Mouse (Mus musculus): ENCODE data around the gene Mfsd12. TPM values are rescaled to one million over a fixed set of nuclear protein-coding genes. Genes with fewer than 3 reads are reported as not detected.

The Mfsd12 gene
- total and polyA plus RNA-seq, 3 experiments = 22.5 to 29.0 TPM; not detected in 1

DNA sequence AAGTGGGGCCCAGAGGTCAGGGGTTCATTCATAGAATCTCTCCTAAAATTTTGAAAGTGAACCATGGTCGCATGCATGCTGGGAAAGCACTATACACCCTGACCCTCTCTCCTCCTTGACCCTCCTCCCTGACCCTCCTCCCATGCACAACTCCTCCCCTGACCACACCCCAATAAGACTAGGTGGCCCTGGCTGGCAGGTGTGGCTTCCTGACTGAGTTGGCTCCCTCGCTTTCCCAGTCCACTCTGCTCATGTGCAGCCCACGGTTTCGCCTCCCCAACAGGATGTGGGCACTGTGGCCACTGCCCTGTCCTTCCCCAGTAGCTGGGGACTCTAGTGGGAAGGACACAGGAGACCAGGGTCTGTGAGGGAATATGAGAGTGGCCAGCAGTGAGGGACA is 53.1 kb downstream of the Mfsd12 start:
- peaks cover 3 to 24% of the 10 kb centered on the region in 2 experiments; a peak in 3 of 4 replicates for H3K4me1 ChIP-seq (ENCODE audit: control insufficient read depth in 1 of 2, insufficient read depth in 2 of 2, low read length in 2 of 2)
- H3K9ac ChIP-seq (ENCODE audit: control insufficient read depth, low read depth, low read length, poor library complexity, severe bottlenecking) = no peak overlapping the region
- no peaks in the 10 kb centered on the region for H3K79me2 ChIP-seq (ENCODE audit: control insufficient read depth, insufficient read depth, low read length, poor library complexity)
- no peaks in the 10 kb centered on the region for H3K27me3 ChIP-seq (ENCODE audit: control insufficient read depth in 1 of 2, insufficient read depth in 2 of 2, low read length in 2 of 2)
- H3K36me3 ChIP-seq (ENCODE audit: control insufficient read depth in 1 of 2, insufficient read depth in 2 of 2, low read length in 2 of 2) = peaks cover 0 to 12% of the 10 kb centered on the region in 2 experiments; a peak in 2 of 4 replicates
- TF ChIP-seq POLR2AphosphoS2 (IDR thresholded peaks at IDR 0.05; ENCODE audit: low read length) = no peak
- no peaks in the 10 kb centered on the region for H3K9me3 ChIP-seq (replicated peaks; ENCODE audit: insufficient read depth, low read length)
- DNase-seq (ENCODE audit: low read depth, low spot score) = no peak
- H3K27ac ChIP-seq (ENCODE audit: control insufficient read depth, low read depth, low read length) = no peak overlapping the region
- no peak overlapping the region for H3K4me3 ChIP-seq (ENCODE audit: control insufficient read depth in 1 of 2, insufficient read depth in 1 of 2, low read depth in 2 of 2, low read length in 2 of 2)

GRCm38 (mm10) chr10:81410981-81411380 is 53.7 kb downstream of the Mfsd12 start:
- no peak overlapping the region for H3K27ac ChIP-seq (ENCODE audit: control insufficient read depth, low read depth, low read length)
- H3K4me3 ChIP-seq (ENCODE audit: control insufficient read depth in 1 of 2, insufficient read depth in 1 of 2, low read depth in 2 of 2, low read length in 2 of 2) = no peak overlapping the region
- peaks cover 0 to 12% of the 10 kb centered on the region in 2 experiments; a peak in 2 of 4 replicates for H3K36me3 ChIP-seq (ENCODE audit: control insufficient read depth in 1 of 2, insufficient read depth in 2 of 2, low read length in 2 of 2)

GRCm38 (mm10) chr10:81411471-81412400 is 54.4 kb downstream of the Mfsd12 start:
- no peak for TF ChIP-seq E2F4 (IDR thresholded peaks at IDR 0.05; ENCODE audit: borderline replicate concordance, low read depth, low read length)
- no peak for TF ChIP-seq USF1 (IDR thresholded peaks at IDR 0.05; ENCODE audit: low read depth, low read length)
- TF ChIP-seq POLR2A (IDR thresholded peaks at IDR 0.05; ENCODE audit: control insufficient read depth in 1 of 2, insufficient read depth in 1 of 2, low read depth in 1 of 2, low read length in 2 of 2, poor library complexity in 1 of 2) = no peak
- no peaks in the 10 kb centered on the region for H3K9me3 ChIP-seq (replicated peaks; ENCODE audit: insufficient read depth, low read length)
- no peak overlapping the region for H3K27ac ChIP-seq (ENCODE audit: control insufficient read depth, low read depth, low read length)
- no peaks in the 10 kb centered on the region for H3K27me3 ChIP-seq (ENCODE audit: control insufficient read depth in 1 of 2, insufficient read depth in 2 of 2, low read length in 2 of 2)
- H3K4me1 ChIP-seq (ENCODE audit: control insufficient read depth in 1 of 2, insufficient read depth in 2 of 2, low read length in 2 of 2) = peaks cover 3 to 20% of the 10 kb centered on the region in 2 experiments; a peak in 3 of 4 replicates
- DNase-seq (ENCODE audit: low read depth, low spot score) = no peak
- H3K9ac ChIP-seq (ENCODE audit: control insufficient read depth, low read depth, low read length, poor library complexity, severe bottlenecking) = no peak overlapping the region
- no peaks in the 10 kb centered on the region for H3K79me2 ChIP-seq (ENCODE audit: control insufficient read depth, insufficient read depth, low read length, poor library complexity)
- no peak overlapping the region for H3K4me3 ChIP-seq (ENCODE audit: control insufficient read depth in 1 of 2, insufficient read depth in 1 of 2, low read depth in 2 of 2, low read length in 2 of 2)
- H3K36me3 ChIP-seq (ENCODE audit: control insufficient read depth in 1 of 2, insufficient read depth in 2 of 2, low read length in 2 of 2) = peaks cover 0 to 12% of the 10 kb centered on the region in 2 experiments; a peak in 2 of 4 replicates

More at GRCm38 (mm10) chr10:81410981-81411380, 53.7 kb downstream of the Mfsd12 start:
- peaks cover 3 to 20% of the 10 kb centered on the region in 2 experiments; a peak in 3 of 4 replicates for H3K4me1 ChIP-seq (ENCODE audit: control insufficient read depth in 1 of 2, insufficient read depth in 2 of 2, low read length in 2 of 2)
- H3K79me2 ChIP-seq (ENCODE audit: control insufficient read depth, insufficient read depth, low read length, poor library complexity) = no peaks in the 10 kb centered on the region
- no peaks in the 10 kb centered on the region for H3K27me3 ChIP-seq (ENCODE audit: control insufficient read depth in 1 of 2, insufficient read depth in 2 of 2, low read length in 2 of 2)
- no peak overlapping the region for H3K9ac ChIP-seq (ENCODE audit: control insufficient read depth, low read depth, low read length, poor library complexity, severe bottlenecking)
- no peak for TF ChIP-seq NRF1 (IDR thresholded peaks at IDR 0.05; ENCODE audit: insufficient read depth, low read depth, low read length, poor library complexity, severe bottlenecking)
- no peak for TF ChIP-seq JUND (IDR thresholded peaks at IDR 0.05; ENCODE audit: low read depth, low read length)
- TF ChIP-seq RAD21 (IDR thresholded peaks at IDR 0.05; ENCODE audit: low read depth, low read length) = no peak
- no peak for TF ChIP-seq POLR2AphosphoS5 (IDR thresholded peaks at IDR 0.05; ENCODE audit: borderline replicate concordance, low read depth, low read length)
- no peak for TF ChIP-seq TBP (IDR thresholded peaks at IDR 0.05; ENCODE audit: low read depth, low read length)
- no peak for TF ChIP-seq BHLHE40 (IDR thresholded peaks at IDR 0.05; ENCODE audit: borderline replicate concordance, low read depth, low read length)
- TF ChIP-seq ZNF384 (IDR thresholded peaks at IDR 0.05; ENCODE audit: low read depth, low read length) = no peak
- TF ChIP-seq ETS1 (IDR thresholded peaks at IDR 0.05; ENCODE audit: low read depth, low read length) = no peak
- TF ChIP-seq MEF2A (IDR thresholded peaks at IDR 0.05; ENCODE audit: extremely low read depth, insufficient replicate concordance, low read depth, low read length, poor library complexity, severe bottlenecking) = no peak
- TF ChIP-seq POLR2AphosphoS2 (IDR thresholded peaks at IDR 0.05; ENCODE audit: low read length) = no peak
- TF ChIP-seq MAZ (IDR thresholded peaks at IDR 0.05; ENCODE audit: low read depth, low read length) = no peak
- no peak for TF ChIP-seq CTCF (IDR thresholded peaks at IDR 0.05 in 2 of 3, conservative IDR thresholded peaks at IDR 0.05 in 1 of 3; ENCODE audit: control insufficient read depth in 1 of 3, insufficient read depth in 1 of 3, low read depth in 2 of 3, low read length in 3 of 3, poor library complexity in 1 of 3, severe bottlenecking in 1 of 3)
- TF ChIP-seq USF1 (IDR thresholded peaks at IDR 0.05; ENCODE audit: low read depth, low read length) = no peak
- TF ChIP-seq ZC3H11A (IDR thresholded peaks at IDR 0.05; ENCODE audit: low read depth, low read length) = no peak
- no peak for TF ChIP-seq TAL1 (IDR thresholded peaks at IDR 0.05; ENCODE audit: low read length)
- no peak for TF ChIP-seq CHD1 (IDR thresholded peaks at IDR 0.05; ENCODE audit: low read depth, low read length)
- no peak for DNase-seq (ENCODE audit: low read depth, low spot score)
- no peaks in the 10 kb centered on the region for H3K9me3 ChIP-seq (replicated peaks; ENCODE audit: insufficient read depth, low read length)

Measured in MEL (cell line).